Mouse (Mus musculus): Measurements from ENCODE around the gene B4galt5.
"Not testable (repeated sequence)": the region's sequence is repeated elsewhere in the genome, so short reads cannot be mapped to it uniquely, and the experiment has no call there.

Gene B4galt5

GRCm38 (mm10) chr2:167348376-167349282, at the start of gene B4galt5:
B4galt5 (minus strand) TSS chr2:167349183.
- DNase-seq, result peak; percentile 56

GRCm38 (mm10) chr2:167396420-167396819, 47.4 kb upstream of the B4galt5 start:
- DNase-seq, result not testable (repeated sequence)

DNA sequence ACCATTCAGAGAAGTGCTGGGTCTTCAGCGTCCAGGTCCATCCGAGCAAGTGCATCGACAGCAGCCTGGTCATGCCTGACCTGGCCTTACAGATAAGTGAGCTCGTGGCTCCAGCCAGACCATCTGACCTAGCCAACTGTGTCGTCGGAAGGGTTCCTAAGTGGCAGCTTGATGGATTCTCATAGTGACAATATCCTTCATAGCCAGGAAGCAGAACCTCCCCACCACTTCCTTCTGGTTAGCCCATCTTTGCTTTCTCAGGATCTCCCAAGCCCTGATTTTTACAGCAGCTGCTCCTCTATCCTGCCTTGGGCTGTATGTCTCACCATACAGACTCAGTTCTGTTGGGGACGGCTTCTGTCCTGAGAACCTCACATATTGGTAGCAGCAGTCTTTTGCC, 45.4 kb upstream of the B4galt5 start:
- no peak for DNase-seq

- DNase-seq, result no peak
Measured at GRCm38 (mm10) chr2:167386998-167387397, 38.0 kb upstream of the B4galt5 start.

DNA sequence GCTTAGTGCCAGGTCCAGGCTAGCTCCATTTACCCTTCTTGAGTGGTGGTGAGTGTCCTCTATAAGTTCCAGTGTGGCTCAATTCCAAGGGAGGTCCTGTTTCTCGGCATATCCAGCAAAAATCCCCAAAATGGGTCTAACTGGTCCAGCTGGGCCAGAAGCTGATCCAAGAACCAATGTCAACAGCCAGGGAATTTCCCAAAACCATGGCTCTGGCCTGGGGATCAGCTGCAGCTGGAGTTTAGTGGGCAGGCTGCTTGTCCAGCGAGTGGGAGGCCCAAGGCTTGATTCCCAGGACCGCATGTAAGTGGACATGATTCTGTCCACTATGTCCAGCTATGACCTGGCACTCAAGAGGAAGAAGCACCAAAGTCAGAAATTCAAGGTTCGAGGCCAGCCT, 37.5 kb upstream of the B4galt5 start:
- no peak for DNase-seq

DNA sequence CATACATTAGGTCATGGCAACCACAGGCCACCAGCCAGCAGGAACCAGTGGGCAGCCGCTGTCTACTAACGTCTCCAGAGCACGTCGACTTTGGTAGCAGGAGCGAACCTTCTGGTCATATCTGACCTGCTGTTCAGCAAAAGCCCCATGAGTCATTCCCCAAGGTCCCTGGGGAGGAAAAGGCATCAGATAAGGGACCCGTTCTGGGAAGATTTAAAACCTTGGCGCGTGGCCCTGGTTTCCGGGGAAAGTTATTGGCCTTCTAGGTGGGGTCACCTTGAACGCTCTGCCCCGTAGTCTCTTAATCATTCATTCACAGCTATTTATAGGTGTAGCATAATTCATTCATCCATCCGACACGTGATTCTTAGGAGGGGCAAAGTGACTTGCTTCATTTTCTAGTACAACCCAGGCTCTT, 34.7 kb upstream of the B4galt5 start:
- no peak for DNase-seq

- DNase-seq, result no peak
Measured at GRCm38 (mm10) chr2:167382389-167382788, 33.4 kb upstream of the B4galt5 start.

DNA sequence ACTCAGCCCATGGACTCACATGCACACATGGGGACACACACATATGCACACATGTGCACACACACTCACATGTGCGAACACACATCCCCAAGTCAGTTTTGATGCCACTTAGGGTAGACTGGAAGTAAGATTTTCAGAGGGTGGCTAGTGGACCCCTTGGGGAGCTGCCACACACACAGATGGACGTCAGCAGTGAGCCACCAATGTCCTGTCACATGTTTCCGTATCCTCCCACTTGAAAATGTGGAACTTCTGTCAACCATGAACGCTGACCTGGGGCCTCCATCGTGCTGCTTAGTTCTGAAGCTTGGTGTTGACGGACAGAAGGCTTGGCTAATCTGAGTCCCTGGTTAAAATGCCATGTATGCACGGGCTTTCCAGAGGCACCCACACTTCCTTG, 32.6 kb upstream of the B4galt5 start:
- DNase-seq, result no peak

- no peak for DNase-seq
Measured at GRCm38 (mm10) chr2:167380615-167381285, 31.8 kb upstream of the B4galt5 start.

DNA sequence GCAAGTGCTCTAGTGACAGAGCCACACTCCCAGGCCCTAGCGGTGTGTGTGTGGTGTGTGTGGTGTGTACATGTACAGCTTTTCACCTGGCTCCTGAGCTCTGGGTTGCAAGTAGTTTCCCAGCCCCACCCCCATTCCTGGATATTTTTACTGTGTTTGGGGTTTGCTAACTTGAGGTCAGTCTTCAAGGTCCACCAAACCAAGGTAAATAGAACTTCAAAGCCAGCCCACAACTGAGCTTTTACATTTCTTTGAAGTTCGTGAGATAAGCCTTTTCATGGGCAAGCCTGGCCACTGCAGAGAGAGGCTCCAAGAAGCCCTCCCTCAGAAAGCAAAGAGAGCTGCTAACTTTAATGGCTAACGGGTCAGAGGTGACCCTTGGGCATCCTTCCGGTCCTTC, 30.0 kb upstream of the B4galt5 start:
- DNase-seq, result no peak

DNA sequence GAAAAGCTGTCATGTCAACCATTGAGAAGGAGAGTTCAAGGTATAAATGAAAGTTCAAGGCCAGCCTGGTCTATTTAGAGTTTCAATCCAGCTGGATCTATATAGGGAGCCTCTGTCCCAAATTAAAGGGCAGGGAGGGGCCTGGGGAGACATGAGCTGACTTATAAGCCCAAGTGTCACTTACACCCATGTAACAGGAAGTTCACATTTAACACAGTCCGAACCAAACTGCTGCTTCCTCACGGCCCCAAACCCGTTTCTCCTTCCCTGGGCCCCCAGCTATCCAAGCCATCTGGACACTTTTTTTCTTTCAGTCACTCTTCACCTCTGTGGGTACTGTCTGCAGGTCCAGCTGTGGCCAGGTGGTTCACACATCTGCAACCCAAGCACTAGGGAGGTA, 28.7 kb upstream of the B4galt5 start:
- no peak for DNase-seq

GRCm38 (mm10) chr2:167376160-167376564, 27.2 kb upstream of the B4galt5 start:
- DNase-seq, result no peak

DNA sequence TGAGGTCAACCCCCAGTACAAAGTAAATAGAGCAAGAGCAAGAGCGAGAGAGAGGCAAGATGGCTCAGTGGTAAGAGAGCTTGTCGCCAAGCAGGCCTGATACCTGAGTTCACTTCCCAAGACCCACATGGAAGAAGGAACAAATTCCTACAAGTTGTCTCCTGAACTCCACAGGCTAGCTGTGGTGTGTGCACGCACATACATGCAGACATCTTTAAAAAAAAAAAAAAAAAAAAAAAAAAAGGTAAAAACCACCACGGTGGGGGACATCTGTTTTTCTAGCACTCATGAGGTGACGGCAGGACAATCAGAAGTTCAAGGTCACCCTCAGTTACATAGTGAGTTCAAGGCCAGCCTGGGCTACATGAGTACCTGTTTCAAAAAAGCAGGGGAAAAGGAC, 26.7 kb upstream of the B4galt5 start:
- no peak for DNase-seq

DNA sequence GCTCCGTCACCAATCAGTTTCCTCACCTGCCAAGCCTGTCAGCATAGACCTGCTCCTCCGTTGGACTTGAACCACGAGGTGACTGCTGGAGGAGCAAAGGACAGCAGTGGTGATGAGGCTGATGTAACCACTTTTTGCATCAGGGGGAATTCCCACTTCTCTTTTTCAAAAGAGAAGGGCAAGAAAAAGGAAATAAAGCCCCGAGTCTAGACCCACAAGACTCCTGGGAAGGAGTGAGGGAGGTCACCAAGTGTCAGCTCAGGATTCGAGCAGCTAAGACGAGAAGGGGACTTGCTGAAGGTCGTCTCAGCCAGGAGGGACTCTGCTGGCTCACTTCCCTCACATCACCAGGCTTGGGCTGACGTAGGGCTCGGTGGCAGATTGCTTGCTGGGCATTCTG, 26.2 kb upstream of the B4galt5 start:
- no peak for DNase-seq

DNA sequence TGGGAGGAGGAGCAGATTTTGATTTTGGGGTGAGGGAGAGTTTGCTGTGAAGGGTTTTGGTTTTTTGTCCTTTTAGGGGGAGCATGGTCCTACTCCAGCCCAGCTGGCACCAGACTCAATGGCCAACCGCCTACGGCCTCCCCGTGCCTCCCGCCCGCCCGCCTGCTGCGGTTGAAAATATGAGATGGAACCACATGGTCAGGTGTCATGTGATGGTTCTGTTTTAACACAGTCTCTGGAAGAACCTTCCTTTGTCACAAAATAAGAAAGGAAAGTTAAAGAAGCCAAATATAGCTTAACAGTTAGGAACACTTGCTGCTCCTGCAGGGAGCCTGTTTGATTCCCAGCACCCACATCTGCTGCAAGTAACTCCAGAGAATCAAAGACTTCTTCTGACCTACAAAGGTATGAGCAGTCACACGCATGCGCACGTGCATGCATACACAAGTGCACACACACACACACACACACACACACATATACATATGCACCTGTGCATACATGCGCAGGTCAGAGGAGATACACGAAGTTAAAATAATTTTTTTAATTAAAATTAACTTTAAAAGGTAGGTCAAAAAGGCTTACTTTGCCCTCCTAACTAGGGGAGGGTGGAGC, 25.3 kb upstream of the B4galt5 start:
- no peak for DNase-seq

DNA sequence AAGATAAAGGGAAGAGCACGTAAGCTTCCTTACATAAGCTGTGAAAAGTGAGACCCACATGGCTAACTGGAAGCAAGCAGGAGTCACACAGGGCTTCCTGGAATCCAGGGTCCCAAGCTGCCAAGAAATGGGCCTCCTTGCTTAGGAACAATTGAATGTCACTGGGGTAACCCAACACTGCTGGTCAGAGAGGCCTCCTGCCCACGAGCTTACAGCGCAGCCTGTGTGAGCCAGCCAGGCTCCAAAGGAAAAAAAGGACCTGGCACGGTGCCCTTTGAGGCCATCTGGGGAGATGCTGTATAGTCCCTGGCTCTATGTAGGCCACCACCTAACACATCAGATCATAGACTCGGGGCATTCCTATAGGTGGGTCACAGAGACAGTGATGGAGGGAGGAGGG, 24.3 kb upstream of the B4galt5 start:
- DNase-seq, result peak; percentile 92

DNA sequence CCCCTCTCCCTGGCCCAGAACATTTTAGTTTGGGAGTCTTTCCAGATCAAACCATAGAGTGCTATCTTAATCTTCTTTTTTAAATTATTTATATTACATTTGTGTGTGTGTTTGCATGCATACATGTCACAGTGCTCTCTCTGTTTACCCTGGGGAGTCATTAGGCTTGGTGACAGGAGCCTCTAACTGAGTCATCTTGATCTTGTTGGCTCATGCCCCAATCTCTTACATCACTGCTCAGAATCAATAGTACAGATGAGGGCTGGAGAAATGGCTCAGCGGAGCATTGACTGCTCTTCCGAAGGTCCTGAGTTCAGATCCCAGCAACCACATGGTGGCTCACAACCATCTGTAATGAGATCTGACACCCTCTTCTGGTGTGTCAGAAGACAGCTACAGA, 22.5 kb upstream of the B4galt5 start:
- no peak for DNase-seq

- no peak for DNase-seq
Measured at GRCm38 (mm10) chr2:167368328-167368727, 19.3 kb upstream of the B4galt5 start.

- no peak for DNase-seq
Measured at GRCm38 (mm10) chr2:167367777-167368281, 18.8 kb upstream of the B4galt5 start.

DNA sequence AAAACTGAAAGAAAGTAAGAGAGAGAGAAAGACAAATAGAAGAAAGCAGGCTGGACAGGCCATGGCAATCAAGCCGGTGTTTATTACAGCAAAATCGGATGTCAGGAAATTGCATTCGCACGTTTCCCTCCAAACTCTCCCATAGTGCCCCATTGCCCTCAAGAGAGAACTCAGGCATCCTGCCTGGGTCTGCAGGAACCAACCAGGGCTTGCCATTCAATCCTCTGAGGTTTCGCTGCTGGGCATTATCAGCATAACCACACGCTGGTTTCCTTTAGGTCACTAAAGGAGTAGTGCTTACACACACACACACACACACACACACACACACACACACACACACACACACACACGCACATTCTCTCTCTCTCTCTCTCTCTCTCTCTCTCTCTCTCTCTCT, 18.3 kb upstream of the B4galt5 start:
- no peak for DNase-seq

DNA sequence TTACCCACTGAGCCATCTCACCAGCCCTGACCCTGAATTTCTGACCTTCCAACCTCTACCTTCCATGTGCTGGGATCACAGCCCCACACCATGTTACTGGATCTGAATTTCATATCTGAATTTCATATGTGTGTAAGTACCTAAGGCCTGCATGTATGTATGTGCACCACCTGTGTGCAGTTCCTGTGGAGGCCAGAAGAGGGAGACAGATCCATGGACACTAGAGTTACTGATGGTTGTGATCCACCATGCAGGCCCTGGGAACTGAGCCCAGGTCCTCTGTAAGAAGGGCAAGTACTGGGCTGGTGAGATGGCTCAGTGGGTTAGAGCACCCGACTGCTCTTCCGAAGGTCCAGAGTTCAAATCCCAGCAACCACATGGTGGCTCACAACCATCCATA, 16.1 kb upstream of the B4galt5 start:
- DNase-seq, result no peak

- DNase-seq, result no peak
Measured at GRCm38 (mm10) chr2:167363272-167364045, 14.5 kb upstream of the B4galt5 start.

DNA sequence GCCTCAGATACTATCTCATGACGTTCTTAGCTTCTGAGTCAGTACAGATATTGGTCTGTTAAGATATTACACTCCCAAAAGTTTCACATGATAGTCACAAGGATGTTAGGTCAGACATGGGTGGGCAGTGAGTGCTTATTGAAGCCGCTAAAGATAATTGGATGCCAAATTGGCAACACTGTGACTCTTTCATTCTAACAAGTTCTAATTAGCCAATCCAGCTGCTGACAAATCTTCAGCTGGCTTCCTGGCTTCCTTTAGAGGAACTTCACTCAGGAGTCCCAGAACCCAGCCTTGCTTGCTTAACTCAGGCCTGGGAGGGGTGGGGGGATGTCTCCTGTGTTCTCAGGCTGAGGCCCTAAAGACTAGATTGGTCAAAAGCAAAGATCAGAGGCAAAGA, 9.5 kb upstream of the B4galt5 start:
- no peak for DNase-seq

All from cerebellum, adult 8-10 months (tissue).